Mouse (Mus musculus) ES-E14 (cell line): ENCODE measurements around the gene Bcl6b. TPM values are rescaled to one million over a fixed set of nuclear protein-coding genes. Genes with fewer than 3 reads are reported as not detected.

Experiments used
- DNase-seq: peaks from one replicate; pipeline ENCODE4 v3.0.0-alpha.2; 2013; ENCODE audit warnings: low read depth, low spot score
- H3K27ac ChIP-seq: 2 replicates; pipeline ENCODE4 v1.5.1; 2012; ENCODE audit warnings: low read depth, mild to moderate bottlenecking, low read length, moderate library complexity, mixed read lengths; ENCODE audit not compliant: poor library complexity, insufficient read depth, severe bottlenecking
- H3K36me3 ChIP-seq: 2 replicates; pipeline ENCODE4 v1.6.1; 2012; ENCODE audit warnings: mild to moderate bottlenecking, low read length, moderate library complexity, mixed read lengths; ENCODE audit not compliant: control insufficient read depth, poor library complexity, insufficient read depth, severe bottlenecking
- H3K4me1 ChIP-seq, 2 experiments: fragments of 150-350 bp in 1 of 2; sonication (generic) in 1 of 2; 2 replicates each; pipeline ENCODE4 v1.6.1; 2012; ENCODE audit warnings: low read length in 2 of 2, mild to moderate bottlenecking in 1 of 2, mixed read lengths in 1 of 2; ENCODE audit not compliant: control insufficient read depth in 2 of 2, insufficient read depth in 2 of 2, poor library complexity in 1 of 2
- H3K4me3 ChIP-seq, 2 experiments: fragments of 150-350 bp in 1 of 2; sonication (generic) in 1 of 2; 2 replicates each; pipeline ENCODE4 v1.5.1; 2012; ENCODE audit warnings: low read length in 2 of 2, low read depth in 1 of 2, mild to moderate bottlenecking in 1 of 2, mixed read lengths in 1 of 2; ENCODE audit not compliant: insufficient read depth in 1 of 2, poor library complexity in 1 of 2, severe bottlenecking in 1 of 2
- H3K9ac ChIP-seq: 2 replicates; pipeline ENCODE4 v1.6.1; 2012; ENCODE audit warnings: low read depth, mild to moderate bottlenecking, low read length, mixed read lengths; ENCODE audit not compliant: poor library complexity, insufficient read depth, severe bottlenecking
- H3K9me3 ChIP-seq: fragments of 150-350 bp; sonication (generic); 2 replicates; pipeline ENCODE4 v1.6.1; 2012; ENCODE audit warnings: low read depth, mild to moderate bottlenecking, low read length; ENCODE audit not compliant: control insufficient read depth, insufficient read depth
- CHD2 ChIP-seq: IDR thresholded peaks from 2 replicates; pipeline ENCODE4 v1.6.1; 2014; ENCODE audit warnings: mild to moderate bottlenecking, low read depth, low read length, inconsistent platforms
- HCFC1 ChIP-seq: IDR thresholded peaks from 2 replicates; pipeline ENCODE4 v1.6.1; 2012; ENCODE audit warnings: low read length, inconsistent platforms, borderline replicate concordance; ENCODE audit not compliant: insufficient read depth
- MAFK ChIP-seq: IDR thresholded peaks from 2 replicates; pipeline ENCODE4 v1.6.1; 2014; ENCODE audit warnings: mild to moderate bottlenecking, low read depth, low read length, inconsistent platforms; ENCODE audit not compliant: insufficient read depth
- ZC3H11A ChIP-seq: IDR thresholded peaks from 2 replicates; pipeline ENCODE4 v1.6.1; 2012; ENCODE audit warnings: low read depth, mild to moderate bottlenecking, inconsistent platforms, low read length, borderline replicate concordance
- ZNF384 ChIP-seq: IDR thresholded peaks from 2 replicates; pipeline ENCODE4 v1.6.1; 2012; ENCODE audit warnings: low read depth, low read length, inconsistent platforms
- in situ Hi-C, 2 experiments: fragments of 600-800 bp; cut with MboI; formaldehyde crosslinking; loops; one replicate each; pipeline ENCODE4 v1.15.1; 2025; ENCODE audit warnings: low sequenced_read_pairs in 2 of 2, inconsistent platforms in 1 of 2; ENCODE audit not compliant: unreplicated experiment in 2 of 2
- total RNA-seq: library from RNA; depleted of rRNA; stranded (reverse); fragments of 300-350 nt; gene quantifications from 2 replicates; pipeline ENCODE4 v1.2.3, GENCODE M21; 2012

Gene Bcl6b
- total RNA-seq, 1 experiment: 5.2 TPM

DNA sequence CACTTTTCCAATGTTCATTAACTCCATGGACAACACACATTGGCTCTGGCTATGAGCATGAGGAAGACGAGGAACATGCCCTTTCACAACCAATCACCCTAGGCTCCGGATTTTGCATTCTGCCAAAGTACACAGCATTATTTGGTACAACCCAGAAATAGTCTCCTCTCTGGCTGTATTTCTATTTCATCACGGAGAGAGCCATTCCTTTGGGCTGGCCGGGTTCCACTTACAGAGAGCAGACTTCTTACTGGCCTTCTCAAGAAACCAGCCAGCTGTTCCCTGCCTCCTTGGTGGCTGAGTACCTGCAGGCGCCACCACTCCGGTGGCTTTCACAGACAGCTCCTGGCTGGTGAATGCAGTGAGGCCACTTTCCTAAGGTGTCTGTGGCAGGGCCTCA is 17.2 kb downstream of the Bcl6b start, which contains the start of gene Slc16a11:
Slc16a11 (plus strand) TSS at position 330 of the 400 bp plus-strand sequence.
- Histone ChIP-seq H3K4me3 (peak within 1 kb of the TSS; percentile 37 to 63; a peak in 1 of 4 replicates), H3K4me1 (peaks cover 2 to 19% of the 10 kb centered on the region in 2 experiments; a peak in 2 of 4 replicates), H3K9me3 (no peaks in the 10 kb centered on the region), H3K36me3 (peaks cover 3% of the 10 kb centered on the region; the same call in 1 of the 2 replicates), H3K9ac (no peak within 1 kb of the TSS), H3K27ac (no peak within 1 kb of the TSS)
- TF ChIP-seq MAFK (no peak), HCFC1 (no peak), ZNF384 (no peak), CHD2 (no peak), ZC3H11A (no peak)
- in situ Hi-C loops: loop anchor here in 1 of 2 experiments (10.0 kb wide), 1 partner anchor 278 kb away; the partner anchor contains the start of gene Ybx2
- DNase-seq: no peak

GRCm38 (mm10) chr11:70211972-70212371 is 17.6 kb downstream of the Bcl6b start:
- Histone ChIP-seq H3K9ac (no peak overlapping the region), H3K36me3 (peaks cover 3% of the 10 kb centered on the region; the same call in 1 of the 2 replicates), H3K4me3 (no peak overlapping the region), H3K9me3 (no peaks in the 10 kb centered on the region), H3K4me1 (peaks cover 2 to 19% of the 10 kb centered on the region in 2 experiments; a peak in 2 of 4 replicates), H3K27ac (no peak overlapping the region)
- in situ Hi-C loops: loop anchor here in 1 of 2 experiments (10.0 kb wide), 1 partner anchor 277 kb away; the partner anchor contains the start of gene Ybx2
- TF ChIP-seq HCFC1 (no peak), ZNF384 (no peak)
- no peak for DNase-seq

DNA sequence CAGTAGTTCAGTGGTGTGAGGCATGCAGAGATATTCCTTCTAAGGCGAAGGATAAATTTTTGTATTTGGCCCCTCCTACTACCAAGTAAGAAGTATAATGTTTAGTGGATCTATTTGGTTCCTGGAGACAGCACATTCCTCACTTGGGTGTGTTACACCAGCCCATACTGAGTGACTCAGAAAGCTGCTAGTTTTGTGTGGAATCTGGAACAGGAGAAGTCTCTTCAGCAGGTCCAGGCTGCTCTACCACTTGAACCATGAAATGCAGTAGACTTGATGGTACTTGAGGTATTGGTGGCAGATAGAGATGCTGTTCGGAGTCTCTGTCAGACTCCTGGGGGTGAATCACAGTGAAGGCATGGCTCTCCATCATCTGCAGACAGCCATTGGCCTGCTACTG is 18.9 kb downstream of the Bcl6b start:
- Histone ChIP-seq H3K4me3 (no peak overlapping the region), H3K9ac (no peak overlapping the region), H3K27ac (no peak overlapping the region), H3K4me1 (peaks cover 2 to 18% of the 10 kb centered on the region in 2 experiments; a peak in 2 of 4 replicates), H3K9me3 (no peaks in the 10 kb centered on the region), H3K36me3 (no peaks in the 10 kb centered on the region)
- TF ChIP-seq CHD2 (no peak), ZC3H11A (no peak), HCFC1 (no peak), ZNF384 (no peak), MAFK (no peak)
- in situ Hi-C loops: loop anchor here in 1 of 2 experiments (10.0 kb wide), 1 partner anchor 276 kb away; the partner anchor contains the start of gene Ybx2
- DNase-seq: no peak

GRCm38 (mm10) chr11:70208778-70209388 is 20.7 kb downstream of the Bcl6b start:
- Histone ChIP-seq H3K36me3 (no peaks in the 10 kb centered on the region), H3K4me1 (peaks cover 2 to 7% of the 10 kb centered on the region in 2 experiments; a peak in 1 of 4 replicates), H3K9me3 (no peaks in the 10 kb centered on the region), H3K27ac (no peak overlapping the region), H3K9ac (no peak overlapping the region), H3K4me3 (peak overlapping the region in 1 of 2 experiments; percentile 58; a peak in 2 of 4 replicates)
- DNase-seq: no peak
- in situ Hi-C loops: no loop called here
- no peak for TF ChIP-seq ZC3H11A
- no peak for TF ChIP-seq CHD2
- no peak for TF ChIP-seq MAFK
- TF ChIP-seq HCFC1: no peak
- no peak for TF ChIP-seq ZNF384
